Mouse (Mus musculus): ENCODE measurements around the gene Tbrg4. TPM values are rescaled to one million over a fixed set of nuclear protein-coding genes. Genes with fewer than 3 reads are reported as not detected.

The Tbrg4 gene
- polyA plus RNA-seq, 1 experiment from 2014 or later, result 40.0 TPM

- peak within 1 kb of the TSS; percentile 39; the same call in 1 of the 2 replicates for H3K9ac ChIP-seq (ENCODE audit: low read length)
- H3K4me3 ChIP-seq (ENCODE audit: low read depth, low read length), result peak within 1 kb of the TSS; percentile 34
- ATAC-seq (ENCODE audit: insufficient number of reproducible peaks, low FRiP score, low TSS enrichment, low read depth) (peak; percentile 65), DNase-seq (ENCODE audit: low spot score) (peak; percentile 51)
- no peaks in the 10 kb centered on the region for H3K4me1 ChIP-seq (ENCODE audit: control insufficient read depth, insufficient read depth, low read length)
- H3K36me3 ChIP-seq (ENCODE audit: control insufficient read depth, insufficient read depth, low read length), result no peaks in the 10 kb centered on the region
- H3K9me3 ChIP-seq (ENCODE audit: control insufficient read depth, low read length), result no peaks in the 10 kb centered on the region
- no peak within 1 kb of the TSS for H3K27ac ChIP-seq (replicated peaks; ENCODE audit: low read depth, low read length)
- H3K27me3 ChIP-seq (ENCODE audit: control insufficient read depth, insufficient read depth, low read length), result peaks cover 25% of the 10 kb centered on the region
- H3K4me2 ChIP-seq (ENCODE audit: low read depth, severe bottlenecking), result peak within 1 kb of the TSS; percentile 73
- WGBS, result 6% methylated on average over 36 of the region's 41 CpGs
These were observed 20.1 kb downstream of the Tbrg4 start, which contains the start of gene Nacad for GRCm38 (mm10) chr11:6605491-6606399. Nacad (minus strand) TSS chr11:6606053.

GRCm38 (mm10) chr11:6605021-6605481 is 20.8 kb downstream of the Tbrg4 start:
- Histone ChIP-seq H3K27me3 (ENCODE audit: control insufficient read depth, insufficient read depth, low read length) (peaks cover 25% of the 10 kb centered on the region), H3K4me3 (ENCODE audit: low read depth, low read length) (peak overlapping the region; percentile 34), H3K9ac (ENCODE audit: low read length) (0 out of 2 replicates have a peak overlapping the region, but pooled peaks have one; percentile 39), H3K4me2 (ENCODE audit: low read depth, severe bottlenecking) (peak overlapping the region; percentile 73), H3K4me1 (ENCODE audit: control insufficient read depth, insufficient read depth, low read length) (no peaks in the 10 kb centered on the region), H3K36me3 (ENCODE audit: control insufficient read depth, insufficient read depth, low read length) (no peaks in the 10 kb centered on the region), H3K9me3 (ENCODE audit: control insufficient read depth, low read length) (no peaks in the 10 kb centered on the region), H3K27ac (replicated peaks; ENCODE audit: low read depth, low read length) (no peak overlapping the region)
- 17% methylated on average over 13 of the region's 13 CpGs for WGBS
- no peak for ATAC-seq (ENCODE audit: insufficient number of reproducible peaks, low FRiP score, low TSS enrichment, low read depth)
- no peak for DNase-seq (ENCODE audit: low spot score)

GRCm38 (mm10) chr11:6604604-6604936 is 21.3 kb downstream of the Tbrg4 start:
- no peak overlapping the region for H3K27ac ChIP-seq (replicated peaks; ENCODE audit: low read depth, low read length)
- no peak for DNase-seq (ENCODE audit: low spot score)
- no peak for ATAC-seq (ENCODE audit: insufficient number of reproducible peaks, low FRiP score, low TSS enrichment, low read depth)
- H3K4me2 ChIP-seq (ENCODE audit: low read depth, severe bottlenecking), result no peak overlapping the region
- H3K4me3 ChIP-seq (ENCODE audit: low read depth, low read length), result no peak overlapping the region
- H3K9ac ChIP-seq (ENCODE audit: low read length), result no peak overlapping the region
- H3K27me3 ChIP-seq (ENCODE audit: control insufficient read depth, insufficient read depth, low read length), result peaks cover 25% of the 10 kb centered on the region
- H3K36me3 ChIP-seq (ENCODE audit: control insufficient read depth, insufficient read depth, low read length), result no peaks in the 10 kb centered on the region
- H3K9me3 ChIP-seq (ENCODE audit: control insufficient read depth, low read length), result no peaks in the 10 kb centered on the region
- H3K4me1 ChIP-seq (ENCODE audit: control insufficient read depth, insufficient read depth, low read length), result no peaks in the 10 kb centered on the region

GRCm38 (mm10) chr11:6603887-6604603 is 21.8 kb downstream of the Tbrg4 start:
- ATAC-seq (ENCODE audit: insufficient number of reproducible peaks, low FRiP score, low TSS enrichment, low read depth) (no peak), DNase-seq (ENCODE audit: low spot score) (no peak)
- Histone ChIP-seq H3K4me2 (ENCODE audit: low read depth, severe bottlenecking) (no peak overlapping the region), H3K36me3 (ENCODE audit: control insufficient read depth, insufficient read depth, low read length) (no peaks in the 10 kb centered on the region), H3K27ac (replicated peaks; ENCODE audit: low read depth, low read length) (no peak overlapping the region), H3K9ac (ENCODE audit: low read length) (no peak overlapping the region), H3K27me3 (ENCODE audit: control insufficient read depth, insufficient read depth, low read length) (peaks cover 25% of the 10 kb centered on the region), H3K9me3 (ENCODE audit: control insufficient read depth, low read length) (no peaks in the 10 kb centered on the region), H3K4me1 (ENCODE audit: control insufficient read depth, insufficient read depth, low read length) (peaks cover under 1% of the 10 kb centered on the region; the same call in 1 of the 2 replicates), H3K4me3 (ENCODE audit: low read depth, low read length) (no peak overlapping the region)
- 23% methylated on average over 12 of the region's 12 CpGs for WGBS

- 80% methylated on average over 9 of the region's 9 CpGs for WGBS
- Histone ChIP-seq H3K4me3 (ENCODE audit: low read depth, low read length) (no peak overlapping the region), H3K4me2 (ENCODE audit: low read depth, severe bottlenecking) (no peak overlapping the region), H3K9me3 (ENCODE audit: control insufficient read depth, low read length) (no peaks in the 10 kb centered on the region), H3K27ac (replicated peaks; ENCODE audit: low read depth, low read length) (no peak overlapping the region), H3K27me3 (ENCODE audit: control insufficient read depth, insufficient read depth, low read length) (peaks cover 25% of the 10 kb centered on the region), H3K9ac (ENCODE audit: low read length) (no peak overlapping the region), H3K36me3 (ENCODE audit: control insufficient read depth, insufficient read depth, low read length) (no peaks in the 10 kb centered on the region), H3K4me1 (ENCODE audit: control insufficient read depth, insufficient read depth, low read length) (peaks cover 3% of the 10 kb centered on the region)
- DNase-seq (ENCODE audit: low spot score) (no peak), ATAC-seq (ENCODE audit: insufficient number of reproducible peaks, low FRiP score, low TSS enrichment, low read depth) (no peak)
These were observed 22.6 kb downstream of the Tbrg4 start for GRCm38 (mm10) chr11:6603224-6603623.

- no peak for DNase-seq (ENCODE audit: low spot score)
- Histone ChIP-seq H3K27me3 (ENCODE audit: control insufficient read depth, insufficient read depth, low read length) (peaks cover 25% of the 10 kb centered on the region), H3K4me1 (ENCODE audit: control insufficient read depth, insufficient read depth, low read length) (peaks cover 3% of the 10 kb centered on the region), H3K4me3 (ENCODE audit: low read depth, low read length) (no peak overlapping the region), H3K4me2 (ENCODE audit: low read depth, severe bottlenecking) (no peak overlapping the region), H3K27ac (replicated peaks; ENCODE audit: low read depth, low read length) (no peak overlapping the region), H3K9me3 (ENCODE audit: control insufficient read depth, low read length) (no peaks in the 10 kb centered on the region), H3K9ac (ENCODE audit: low read length) (no peak overlapping the region), H3K36me3 (ENCODE audit: control insufficient read depth, insufficient read depth, low read length) (peaks cover 3% of the 10 kb centered on the region; the same call in 1 of the 2 replicates)
- 81% methylated on average over 9 of the region's 9 CpGs for WGBS
- ATAC-seq (ENCODE audit: insufficient number of reproducible peaks, low FRiP score, low TSS enrichment, low read depth), result no peak
These were observed 23.2 kb downstream of the Tbrg4 start for GRCm38 (mm10) chr11:6602662-6603061.

- no peak overlapping the region for H3K9ac ChIP-seq (ENCODE audit: low read length)
- ATAC-seq (ENCODE audit: insufficient number of reproducible peaks, low FRiP score, low TSS enrichment, low read depth), result no peak
- 73% methylated on average over 20 of the region's 20 CpGs for WGBS
- peaks cover 25% of the 10 kb centered on the region for H3K27me3 ChIP-seq (ENCODE audit: control insufficient read depth, insufficient read depth, low read length)
- no peak overlapping the region for H3K27ac ChIP-seq (replicated peaks; ENCODE audit: low read depth, low read length)
- no peaks in the 10 kb centered on the region for H3K9me3 ChIP-seq (ENCODE audit: control insufficient read depth, low read length)
- H3K4me3 ChIP-seq (ENCODE audit: low read depth, low read length), result no peak overlapping the region
- no peak overlapping the region for H3K4me2 ChIP-seq (ENCODE audit: low read depth, severe bottlenecking)
- H3K36me3 ChIP-seq (ENCODE audit: control insufficient read depth, insufficient read depth, low read length), result peaks cover 8% of the 10 kb centered on the region
- peaks cover 3% of the 10 kb centered on the region for H3K4me1 ChIP-seq (ENCODE audit: control insufficient read depth, insufficient read depth, low read length)
- no peak for DNase-seq (ENCODE audit: low spot score)
These were observed 24.0 kb downstream of the Tbrg4 start for GRCm38 (mm10) chr11:6601649-6602480.

All from limb, embryonic 11.5 days (tissue).